Mouse (Mus musculus) bone marrow macrophage, adult 2 months (primary cell): ENCODE measurements at regions not wholly inside any gene's neighbourhood (a gene's known extent, or its start where the extent isn't known, plus 50 kb on each side); places are given as distances from the start of the nearest gene placed in this dataset.

Experiments
- CTCF ChIP-seq: IDR thresholded peaks from 2 replicates; pipeline ENCODE4 v1.5.1; 2012; ENCODE audit warnings: low read depth, mild to moderate bottlenecking, low read length, moderate library complexity
- POLR2A ChIP-seq: IDR thresholded peaks from 2 replicates; pipeline ENCODE4 v1.6.1; 2012; ENCODE audit warnings: mild to moderate bottlenecking, low read depth, low read length, borderline replicate concordance

DNA sequence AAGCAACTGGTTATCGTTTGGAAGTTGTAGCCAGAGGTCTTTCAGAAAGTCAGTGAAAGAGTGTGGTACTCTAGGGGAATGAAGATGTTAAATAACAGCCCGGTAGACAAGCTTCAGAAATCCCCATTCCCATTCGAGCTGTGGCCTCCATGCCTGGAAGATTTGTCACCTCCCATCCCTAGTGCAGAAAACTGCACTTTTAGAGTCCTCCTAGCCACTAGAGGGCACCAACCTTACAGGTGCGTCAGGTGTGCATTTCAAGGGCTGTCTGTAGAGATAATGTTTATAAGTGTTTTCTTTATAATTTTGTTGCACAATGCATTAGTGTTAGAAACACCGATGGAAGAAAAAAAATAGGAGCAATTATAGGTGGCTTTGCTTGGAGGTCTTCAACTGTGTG, 187.3 kb downstream of the Lyplal1 start:
- no peak for TF ChIP-seq CTCF
- no peak for TF ChIP-seq POLR2A
